Mouse (Mus musculus) c-Kit-negative CD71-positive TER-119-positive erythroid progenitor cells, embryonic 14.5 days (primary cell): ENCODE measurements at regions not wholly inside any gene's neighbourhood (a gene's known extent, or its start where the extent isn't known, plus 50 kb on each side); places are given as distances from the start of the nearest gene placed in this dataset.

Experiments
- DNase-seq: peaks from one replicate; pipeline ENCODE4 v3.0.0-alpha.2; 2013; ENCODE audit warnings: low read depth, low spot score

DNA sequence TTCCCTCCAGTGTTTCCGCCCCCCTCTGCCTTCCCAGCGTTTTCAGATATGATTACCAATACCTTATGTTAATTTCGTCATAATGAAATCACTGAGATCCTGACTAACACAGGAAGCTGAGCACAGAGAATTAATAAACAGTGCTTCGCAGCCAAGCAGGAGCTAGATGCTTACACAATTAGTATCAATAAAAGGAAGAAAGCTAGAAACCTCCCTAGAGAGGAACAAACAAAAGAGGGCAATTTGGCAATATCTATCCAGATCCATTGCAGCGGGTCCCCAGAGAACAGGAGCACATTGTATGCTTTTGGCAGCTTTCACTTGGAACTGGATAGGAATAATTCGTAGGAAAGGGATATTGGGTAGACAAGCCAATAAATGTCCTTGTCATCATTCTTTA is 159.1 kb upstream of the Kbtbd8 start:
- DNase-seq = no peak

DNA sequence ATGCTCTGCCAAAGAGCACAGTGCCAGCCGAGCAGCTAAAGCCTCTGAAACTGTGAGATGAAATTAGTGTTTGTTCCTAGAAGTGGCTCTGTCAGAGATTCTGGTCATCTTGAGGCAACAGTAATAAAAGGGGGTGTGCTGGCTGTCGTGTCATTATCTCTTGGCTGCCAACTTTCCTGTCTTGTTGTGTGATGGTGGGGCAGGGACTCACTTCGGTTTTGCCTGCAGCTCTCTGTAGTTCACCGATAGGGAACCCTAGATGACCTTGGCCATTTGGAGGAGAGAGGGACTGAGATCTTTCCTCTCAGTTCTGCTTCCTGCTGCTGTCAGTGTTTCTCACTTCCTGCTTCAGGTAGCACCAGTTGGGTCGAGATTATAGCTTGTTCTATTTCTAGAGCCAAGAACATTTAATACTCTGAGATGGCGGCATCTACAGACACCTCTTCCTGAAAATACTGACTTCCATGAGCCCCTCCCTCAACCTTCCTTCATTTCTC is 159.8 kb upstream of the Kbtbd8 start:
- DNase-seq = no peak

- no peak for DNase-seq
Observed at GRCm38 (mm10) chr6:94954580-94954979, 162.5 kb upstream of the Kbtbd8 start.

- DNase-seq = no peak
Observed at GRCm38 (mm10) chr6:94953658-94954057, 163.4 kb upstream of the Kbtbd8 start.

DNA sequence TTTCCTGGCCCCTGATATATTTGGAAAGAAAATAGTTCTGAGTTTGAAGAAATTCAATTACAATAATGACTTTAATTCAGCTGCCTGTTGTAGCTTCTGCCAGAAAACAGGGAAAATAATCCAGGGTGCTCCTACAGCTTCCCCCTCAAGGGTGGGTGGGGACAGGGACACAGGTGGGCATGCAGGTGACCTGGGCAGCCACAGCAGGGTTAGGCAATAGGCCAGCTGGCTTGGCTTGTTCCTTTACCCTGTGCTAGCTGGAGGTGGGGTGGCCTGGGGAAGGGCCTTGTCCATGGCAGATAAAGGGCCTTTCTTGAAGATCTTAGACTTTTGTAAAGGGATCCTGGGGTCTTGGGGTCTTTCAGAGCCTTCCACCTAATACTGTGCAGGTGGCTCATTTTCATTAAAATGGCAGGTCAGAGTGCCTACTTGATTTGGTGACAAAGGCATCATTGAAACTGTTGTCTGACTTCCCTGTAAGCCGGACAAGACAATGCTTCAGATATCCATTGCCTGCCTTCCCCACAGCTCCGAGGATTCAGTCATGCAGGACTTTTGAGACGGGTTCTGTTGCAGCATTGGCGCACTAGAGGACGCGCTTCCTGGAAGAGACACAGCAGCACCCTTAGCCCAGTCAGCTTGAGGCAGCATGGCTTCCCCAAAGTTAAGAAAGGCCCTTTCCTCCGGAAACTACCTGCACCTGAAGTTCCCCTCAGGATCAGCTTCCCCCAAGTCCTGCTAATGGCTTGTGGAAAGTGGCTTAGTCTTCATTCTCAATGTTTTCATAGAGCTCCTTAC is 164.9 kb upstream of the Kbtbd8 start:
- no peak for DNase-seq

DNA sequence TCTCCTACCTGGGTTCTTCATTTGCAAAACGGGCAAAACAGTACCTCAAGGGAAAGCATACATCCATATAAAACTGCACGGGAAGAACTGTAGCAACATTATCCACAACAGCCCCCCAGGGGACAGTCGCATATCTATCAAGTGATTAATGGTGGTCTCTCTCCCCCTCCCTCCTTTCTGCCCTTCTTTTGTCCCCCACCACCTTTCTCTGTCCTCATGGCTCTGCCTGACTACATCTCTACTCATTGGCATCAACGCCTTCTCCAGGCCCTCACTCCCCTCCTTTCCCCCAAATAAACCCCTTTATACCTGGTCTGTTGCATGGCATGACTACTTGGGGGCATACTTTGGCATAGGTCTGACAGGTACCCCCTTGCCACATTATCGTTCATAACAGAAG is 166.1 kb upstream of the Kbtbd8 start:
- DNase-seq = no peak

GRCm38 (mm10) chr6:94950319-94950718 is 166.7 kb upstream of the Kbtbd8 start:
- no peak for DNase-seq

DNA sequence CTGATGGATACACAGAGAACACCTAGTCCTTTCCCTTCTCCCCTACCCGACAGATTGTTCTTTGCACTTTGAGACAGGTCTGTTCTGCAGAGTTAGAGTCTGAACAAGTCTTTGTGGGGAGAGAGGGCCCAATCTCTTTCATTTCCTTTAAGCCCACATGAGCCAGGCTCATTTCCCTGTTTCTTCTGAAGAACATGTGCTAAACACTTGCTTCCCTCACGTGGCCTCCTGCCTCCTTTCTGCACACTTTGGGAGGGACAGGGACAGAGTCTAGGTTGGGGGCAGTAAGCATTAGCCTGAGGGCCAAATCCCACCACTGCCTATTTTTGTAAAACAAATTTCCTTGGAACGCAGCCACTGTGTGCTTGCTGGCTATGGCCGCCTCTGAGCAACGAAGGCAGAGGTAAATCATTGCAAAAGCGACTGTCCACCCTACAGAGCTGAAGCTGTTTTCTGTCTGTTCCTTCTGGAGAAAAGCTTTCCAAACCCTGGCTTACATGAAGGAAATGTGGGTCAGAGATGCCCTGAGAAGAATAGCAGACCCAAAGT is 170.6 kb upstream of the Kbtbd8 start:
- DNase-seq = no peak

GRCm38 (mm10) chr6:94945715-94946114 is 171.3 kb upstream of the Kbtbd8 start:
- no peak for DNase-seq

DNA sequence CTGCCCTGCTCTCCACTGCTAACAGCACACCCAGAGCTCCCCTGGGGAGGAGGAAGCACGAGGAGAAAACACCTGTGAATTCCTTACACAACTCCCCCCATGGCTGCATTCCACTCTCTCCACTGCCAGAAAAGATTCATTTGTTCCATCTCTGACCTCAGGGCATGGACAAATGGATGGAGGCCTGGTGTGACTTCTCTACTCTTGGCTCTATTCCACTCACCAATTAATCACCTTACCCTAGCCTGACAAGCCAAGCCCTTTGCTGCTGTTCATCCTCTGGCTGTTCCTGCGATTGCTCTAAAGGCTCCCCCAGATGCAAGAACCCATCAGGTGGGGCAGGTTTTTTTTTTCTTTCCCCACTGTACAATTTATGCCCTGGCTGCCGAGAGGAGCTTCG is 172.8 kb upstream of the Kbtbd8 start:
- DNase-seq = no peak

- no peak for DNase-seq
Observed at GRCm38 (mm10) chr6:94938949-94939348, 178.1 kb upstream of the Kbtbd8 start.

DNA sequence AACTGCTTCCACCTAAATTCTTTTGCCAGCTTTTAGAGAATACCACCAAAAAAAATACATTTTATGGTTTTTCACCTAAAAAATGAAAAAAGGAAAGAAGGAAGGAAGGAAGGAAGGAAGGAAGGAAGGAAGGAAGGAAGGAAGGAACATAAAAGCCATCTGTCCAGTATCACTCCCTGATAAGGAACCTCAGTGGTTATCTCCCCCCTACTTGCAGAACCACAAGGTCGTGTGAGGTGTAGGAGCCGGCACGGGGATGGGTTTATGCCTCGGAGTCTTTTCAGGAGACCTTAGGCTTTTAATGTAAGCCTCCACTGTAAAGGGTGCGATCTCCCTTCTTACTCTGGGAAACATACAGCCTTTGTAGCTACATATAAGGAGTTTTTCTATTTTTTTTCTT is 180.8 kb upstream of the Kbtbd8 start:
- DNase-seq = no peak

DNA sequence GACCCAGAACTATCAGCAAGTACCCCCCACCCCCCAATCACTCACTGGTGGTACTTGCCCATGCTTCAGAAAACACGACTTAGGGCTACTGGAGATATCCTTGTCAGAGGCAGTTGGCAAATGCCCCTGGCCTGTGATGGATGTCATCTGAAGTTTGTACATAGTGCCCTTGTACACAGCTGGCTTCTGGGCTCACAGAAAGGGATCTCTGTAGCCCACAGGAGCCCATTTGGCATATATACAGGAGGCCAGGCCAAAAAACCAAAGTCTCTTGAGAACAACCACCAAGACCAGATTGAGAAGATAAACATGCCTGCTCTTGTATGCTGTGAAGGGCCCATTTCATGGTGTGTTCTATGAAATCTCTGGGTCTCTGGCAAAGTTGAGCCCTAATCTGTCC is 181.3 kb upstream of the Kbtbd8 start:
- DNase-seq = no peak

DNA sequence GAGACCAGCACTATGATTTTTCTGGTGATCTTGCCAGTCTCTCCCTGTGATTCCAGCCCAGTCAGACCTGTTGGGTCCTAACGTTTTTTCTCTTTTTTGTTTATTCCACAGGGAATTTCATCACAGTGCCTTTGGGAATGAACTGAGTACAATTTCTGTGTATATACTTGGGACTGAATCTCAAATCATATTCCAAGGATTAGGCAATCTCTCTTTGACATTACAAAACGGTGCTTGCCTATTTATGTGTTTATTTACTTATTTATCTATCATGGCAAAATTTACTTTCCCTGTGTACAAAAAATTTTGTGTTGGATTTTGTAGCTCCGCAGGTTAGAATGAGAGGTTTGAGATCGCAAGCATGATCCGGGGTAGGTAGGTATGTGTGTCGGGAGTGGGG is 189.2 kb upstream of the Kbtbd8 start:
- DNase-seq = no peak

- no peak for DNase-seq
Observed at GRCm38 (mm10) chr6:94926652-94927211, 190.3 kb upstream of the Kbtbd8 start.

- no peak for DNase-seq
Observed at GRCm38 (mm10) chr6:94925408-94925807, 191.6 kb upstream of the Kbtbd8 start.

- no peak for DNase-seq
Observed at GRCm38 (mm10) chr6:94924338-94925039, 192.6 kb upstream of the Kbtbd8 start.

- no peak for DNase-seq
Observed at GRCm38 (mm10) chr6:94921741-94922140, 195.3 kb upstream of the Kbtbd8 start.

GRCm38 (mm10) chr6:94920770-94921169 is 196.3 kb upstream of the Kbtbd8 start:
- DNase-seq = no peak

GRCm38 (mm10) chr6:94919194-94919743 is 197.8 kb upstream of the Kbtbd8 start:
- DNase-seq = no peak

DNA sequence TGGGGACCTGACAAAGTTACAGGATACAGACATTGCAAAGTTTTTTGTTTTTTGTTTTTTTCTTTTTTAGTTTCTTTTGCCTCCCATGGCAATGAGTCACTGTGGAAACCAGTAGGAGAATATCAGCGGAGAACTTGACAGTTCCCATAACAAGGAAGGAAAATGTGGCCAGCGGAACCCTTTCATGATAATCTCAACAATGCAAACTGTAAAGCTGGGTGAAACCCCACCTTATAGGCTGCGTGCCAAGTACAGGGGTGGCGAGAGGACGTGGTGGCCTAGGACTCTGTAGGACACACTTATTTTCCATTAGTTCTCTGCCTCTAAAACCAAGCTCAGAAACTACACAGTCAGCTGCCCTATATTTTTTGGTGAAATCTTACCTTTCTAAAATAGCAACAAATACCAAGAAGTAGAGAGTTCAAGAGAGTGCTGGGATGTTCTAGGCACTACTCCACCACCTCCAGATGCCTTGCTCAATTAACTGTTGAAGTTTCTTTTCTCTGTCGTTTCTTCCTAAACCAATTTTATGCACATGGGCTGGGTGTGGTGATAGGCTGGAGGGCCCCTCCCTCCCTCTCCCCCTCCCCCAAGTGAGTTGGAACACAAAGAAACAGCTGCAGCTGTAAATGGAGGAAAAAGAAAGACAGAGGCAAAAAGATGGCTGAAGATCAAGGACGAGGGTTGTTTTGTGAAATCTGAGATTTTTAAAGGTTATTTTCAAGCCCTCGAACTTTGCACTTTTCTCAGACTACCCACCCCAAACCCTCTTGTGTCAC is 201.0 kb upstream of the Kbtbd8 start:
- no peak for DNase-seq
